In genomic region chr12:92302951-92303591, GRCm38 (mm10) we compare ENCODE assay signal across 9 mouse cellular contexts.
A peak's percentile ranks its signal among the peaks of the same experiment; 100 is the strongest.
DNase-seq lines count a peak whose midpoint lies in the region; ATAC-seq and TF ChIP-seq lines count a peak whose summit lies in the region.
"Had no signal": no experiment of that assay in that cellular context is flagged by ENCODE, and none has a peak within 500 bp of the region (broad histone marks: within the 10 kb centered on the region; RNA-seq: fewer than 3 reads in every experiment).

No protein-coding gene starts in this region.

- no peaks in the 10 kb centered on the region for H3K9me3 ChIP-seq in forebrain, embryonic 10.5 days
- H3K9me3 ChIP-seq in intestine, embryonic 16.5 days (ENCODE audit: control insufficient read depth, low read length), result no peaks in the 10 kb centered on the region
- no peaks in the 10 kb centered on the region for H3K9me3 ChIP-seq in midbrain, embryonic 16.5 days (replicated peaks; ENCODE audit: control insufficient read depth, low read length, poor library complexity, severe bottlenecking)

- 21% methylated on average over 14 of the region's 14 CpGs for WGBS in heart, adult 2 months
- 29% methylated on average over 14 of the region's 14 CpGs for WGBS in forebrain, embryonic 10.5 days
- WGBS in intestine, embryonic 16.5 days, result 22% methylated on average over 14 of the region's 14 CpGs
- WGBS in midbrain, embryonic 16.5 days, result 10% methylated on average over 14 of the region's 14 CpGs
- 29% methylated on average over 14 of the region's 14 CpGs for WGBS in spleen, adult 2 months

- H3K27me3 ChIP-seq in heart, adult 2 months (ENCODE audit: control insufficient read depth, insufficient read depth, low read length), result no peaks in the 10 kb centered on the region
- no peaks in the 10 kb centered on the region for H3K27me3 ChIP-seq in forebrain, embryonic 10.5 days (ENCODE audit: poor library complexity, severe bottlenecking)
- no peaks in the 10 kb centered on the region for H3K27me3 ChIP-seq in intestine, embryonic 16.5 days (replicated peaks; ENCODE audit: control insufficient read depth, insufficient read depth, low read length)
- H3K27me3 ChIP-seq in midbrain, embryonic 16.5 days (ENCODE audit: control insufficient read depth, insufficient read depth, low read depth, low read length), result no peaks in the 10 kb centered on the region
- H3K27me3 ChIP-seq in spleen, adult 2 months (ENCODE audit: control insufficient read depth, insufficient read depth, low read length), result no peaks in the 10 kb centered on the region

- DNase-seq in heart, adult 2 months, result peak; percentile 4 to 22
- DNase-seq in heart, postnatal 25 days (ENCODE audit: low spot score), result no peak
- DNase-seq in brain, embryonic 18.5 days (ENCODE audit: low read depth, low spot score), result peak; percentile 88
- DNase-seq in forebrain, embryonic 10.5 days (ENCODE audit: extremely low spot score, low spot score), result peak; percentile 76
- DNase-seq in left cerebral cortex, postnatal 14 days (ENCODE audit: low spot score in 2 of 2), result peak; percentile 87 to 89
- DNase-seq in spleen, adult 2 months (ENCODE audit: low read depth in 1 of 2, low spot score in 2 of 2), result peak; percentile 28 to 29

- ATAC-seq in intestine, embryonic 16.5 days, result peak; percentile 73; the same call in 1 of the 2 replicates
- ATAC-seq in midbrain, embryonic 16.5 days, result peak; percentile 92

- no peak overlapping the region for H3K27ac ChIP-seq in heart, adult 2 months
- no peak overlapping the region for H3K27ac ChIP-seq in forebrain, embryonic 10.5 days
- H3K27ac ChIP-seq in intestine, embryonic 16.5 days (ENCODE audit: low read length), result no peak overlapping the region
- H3K27ac ChIP-seq in midbrain, embryonic 16.5 days (ENCODE audit: low read length), result 0 out of 2 replicates have a peak overlapping the region, but pooled peaks have one; percentile 53
- H3K27ac ChIP-seq in spleen, adult 2 months (ENCODE audit: insufficient read depth, low read length), result no peak overlapping the region

- H3K4me2 ChIP-seq in intestine, embryonic 16.5 days (ENCODE audit: low read depth, low read length), result no peak overlapping the region
- H3K4me2 ChIP-seq in midbrain, embryonic 16.5 days (ENCODE audit: low read length), result peak overlapping the region; percentile 33

- no peaks in the 10 kb centered on the region for H3K79me2 ChIP-seq in heart, adult 2 months (replicated peaks; ENCODE audit: control insufficient read depth, insufficient read depth, low read length)

- no peak for TF ChIP-seq EP300 in heart, adult 2 months (IDR thresholded peaks at IDR 0.05; ENCODE audit: insufficient read depth, low read depth, low read length)

- TF ChIP-seq POLR2A in heart, adult 2 months (IDR thresholded peaks at IDR 0.05; ENCODE audit: insufficient read depth, low read depth, low read length), result no peak
- TF ChIP-seq POLR2A in spleen, adult 2 months (IDR thresholded peaks at IDR 0.05; ENCODE audit: low read depth, low read length), result no peak

- peak; percentile 54 for TF ChIP-seq CTCF in heart, adult 2 months (IDR thresholded peaks at IDR 0.05)
- peak; percentile 55; the same call in 1 of the 2 replicates for TF ChIP-seq CTCF in spleen, adult 2 months (IDR thresholded peaks at IDR 0.05; ENCODE audit: extremely low read depth, insufficient read depth, insufficient read length, insufficient replicate concordance)

- H3K9ac ChIP-seq in heart, adult 2 months (ENCODE audit: low read depth, low read length), result no peak overlapping the region
- H3K9ac ChIP-seq in intestine, embryonic 16.5 days (ENCODE audit: low read depth, low read length), result no peak overlapping the region
- no peak overlapping the region for H3K9ac ChIP-seq in midbrain, embryonic 16.5 days (ENCODE audit: low read depth, low read length)

- no peak overlapping the region for H3K4me3 ChIP-seq in heart, adult 2 months
- H3K4me3 ChIP-seq in forebrain, embryonic 10.5 days, result no peak overlapping the region
- no peak overlapping the region for H3K4me3 ChIP-seq in intestine, embryonic 16.5 days (ENCODE audit: low read length)
- H3K4me3 ChIP-seq in midbrain, embryonic 16.5 days (ENCODE audit: low read depth, low read length), result peak overlapping the region; percentile 6; the same call in 1 of the 2 replicates
- no peak overlapping the region for H3K4me3 ChIP-seq in spleen, adult 2 months (ENCODE audit: extremely low read depth, insufficient read depth, insufficient read length)
- H3K4me3 ChIP-seq: myocyte had no signal

- intact Hi-C loops in heart, adult 2 months (cut with DNase I), result no loop called here
- intact Hi-C loops in heart, postnatal 25 days (cut with DNase I), result no loop called here
- intact Hi-C loops in left cerebral cortex, postnatal 14 days (cut with DNase I), result loop anchor here (5.0 kb wide), 1 partner anchor 291 kb away; no protein-coding TSS in a partner anchor

- no peaks in the 10 kb centered on the region for H3K36me3 ChIP-seq in heart, adult 2 months (ENCODE audit: control insufficient read depth, insufficient read depth, low read length)
- H3K36me3 ChIP-seq in forebrain, embryonic 10.5 days (replicated peaks), result no peaks in the 10 kb centered on the region
- no peaks in the 10 kb centered on the region for H3K36me3 ChIP-seq in intestine, embryonic 16.5 days (ENCODE audit: control insufficient read depth, insufficient read depth, low read length)
- no peaks in the 10 kb centered on the region for H3K36me3 ChIP-seq in midbrain, embryonic 16.5 days (ENCODE audit: control insufficient read depth, insufficient read depth, low read length)
- H3K36me3 ChIP-seq in spleen, adult 2 months (ENCODE audit: control insufficient read depth, insufficient read depth, low read length), result no peaks in the 10 kb centered on the region

- H3K4me1 ChIP-seq in heart, adult 2 months (ENCODE audit: control insufficient read depth, insufficient read depth, low read length), result no peaks in the 10 kb centered on the region
- H3K4me1 ChIP-seq in forebrain, embryonic 10.5 days, result no peaks in the 10 kb centered on the region
- H3K4me1 ChIP-seq in intestine, embryonic 16.5 days (ENCODE audit: control insufficient read depth, insufficient read depth, low read length), result no peaks in the 10 kb centered on the region
- peaks cover 13% of the 10 kb centered on the region for H3K4me1 ChIP-seq in midbrain, embryonic 16.5 days (ENCODE audit: control insufficient read depth, insufficient read depth, low read length)
- no peaks in the 10 kb centered on the region for H3K4me1 ChIP-seq in spleen, adult 2 months (ENCODE audit: control insufficient read depth, insufficient read depth, insufficient read length)
